Mouse (Mus musculus): ENCODE results near the gene Prkg1.
"Not testable (repeated sequence)": the region's sequence is repeated elsewhere in the genome, so short reads cannot be mapped to it uniquely, and the experiment has no call there.

Gene Prkg1

DNA sequence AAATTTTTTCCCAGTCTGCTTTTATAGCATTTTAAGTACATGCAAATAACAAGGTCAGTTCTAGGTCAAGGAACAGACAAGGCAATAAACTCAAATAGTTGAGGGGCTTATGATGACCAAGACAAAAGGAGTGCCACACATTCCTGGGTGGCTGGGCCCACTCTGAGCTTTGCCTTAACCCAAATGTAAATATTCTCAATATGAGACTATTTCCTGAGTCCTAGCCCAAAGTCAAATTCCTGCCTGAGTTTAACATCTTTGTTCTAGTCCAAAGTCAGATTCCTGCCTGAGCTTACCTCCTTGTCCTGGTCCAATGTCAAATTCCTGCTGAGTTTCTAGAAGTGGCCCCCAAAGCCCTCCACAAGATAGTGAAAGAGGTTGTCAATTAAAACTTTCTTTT lies 1206.8 kb downstream of the Prkg1 start:
- DNase-seq = no peak

DNA sequence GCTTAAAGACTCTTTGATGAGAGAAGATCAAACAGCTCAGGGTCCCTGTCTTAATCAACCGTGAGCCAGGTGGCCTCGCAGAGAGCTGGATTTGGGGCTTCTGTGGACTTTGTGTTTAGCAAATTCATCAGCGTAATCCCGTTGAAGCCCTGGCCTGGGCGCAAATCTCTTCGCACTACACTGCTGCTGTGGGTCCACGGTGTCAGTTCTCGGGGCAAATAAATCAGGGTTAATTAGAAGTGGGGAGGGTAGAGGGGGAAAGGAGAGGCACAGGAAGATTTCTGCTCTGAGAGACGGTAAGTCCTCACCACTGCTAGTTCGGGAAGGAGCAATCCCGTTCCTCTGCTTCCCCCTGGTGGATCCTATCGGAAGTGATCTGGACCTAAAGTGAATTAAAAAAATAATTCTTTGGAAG lies 1210.4 kb downstream of the Prkg1 start:
- peak; percentile 71 for DNase-seq

GRCm38 (mm10) chr19:30553740-30554139 lies 1211.1 kb downstream of the Prkg1 start:
- peak; percentile 4 for DNase-seq

GRCm38 (mm10) chr19:30552260-30552659 lies 1212.6 kb downstream of the Prkg1 start:
- no peak for DNase-seq

GRCm38 (mm10) chr19:30549854-30550647 lies 1214.8 kb downstream of the Prkg1 start:
- no peak for DNase-seq

DNA sequence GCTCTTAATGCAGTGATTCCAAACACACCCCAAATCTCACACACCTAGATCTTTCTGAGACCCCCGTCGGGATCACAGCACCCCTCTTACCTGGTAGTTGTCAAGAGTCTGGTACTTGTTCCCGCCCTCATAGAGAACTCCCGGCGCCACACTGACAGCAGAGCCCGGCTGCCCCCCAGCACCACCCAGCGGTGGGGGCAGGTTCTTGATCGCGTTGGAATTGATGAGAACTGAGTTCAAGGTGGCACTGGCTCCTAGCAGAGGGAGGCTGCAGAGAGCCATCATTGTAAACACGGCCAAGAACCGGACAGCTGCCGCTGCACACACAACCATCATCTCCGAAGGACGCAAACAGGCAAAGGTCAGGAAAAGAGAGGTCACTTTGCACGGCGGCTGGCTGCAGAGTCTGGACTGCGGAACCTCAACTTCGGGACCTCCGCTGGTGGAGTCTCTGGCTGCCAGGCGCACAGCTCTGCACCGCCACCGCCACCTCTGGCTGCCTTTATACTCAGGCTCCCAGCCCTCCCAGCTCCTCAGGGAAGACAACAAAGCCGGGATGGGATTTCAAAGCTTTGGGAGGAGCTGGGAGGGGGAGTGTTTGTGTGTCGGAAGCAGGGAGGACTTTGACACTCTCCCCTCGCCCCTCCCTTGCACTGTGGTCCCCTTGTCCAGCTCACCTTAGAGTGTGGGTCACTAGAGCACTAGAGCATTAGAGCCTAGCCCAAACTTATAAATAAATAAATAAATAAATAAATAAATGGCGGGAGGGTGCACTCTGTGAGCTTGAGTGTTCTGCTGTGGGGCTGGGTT lies 1215.6 kb downstream of the Prkg1 start, which contains the start of gene Dkk1:
TSS of gene Dkk1 (minus strand) at position 622 of the 810 bp plus-strand sequence.
- peak; percentile 19 for DNase-seq

DNA sequence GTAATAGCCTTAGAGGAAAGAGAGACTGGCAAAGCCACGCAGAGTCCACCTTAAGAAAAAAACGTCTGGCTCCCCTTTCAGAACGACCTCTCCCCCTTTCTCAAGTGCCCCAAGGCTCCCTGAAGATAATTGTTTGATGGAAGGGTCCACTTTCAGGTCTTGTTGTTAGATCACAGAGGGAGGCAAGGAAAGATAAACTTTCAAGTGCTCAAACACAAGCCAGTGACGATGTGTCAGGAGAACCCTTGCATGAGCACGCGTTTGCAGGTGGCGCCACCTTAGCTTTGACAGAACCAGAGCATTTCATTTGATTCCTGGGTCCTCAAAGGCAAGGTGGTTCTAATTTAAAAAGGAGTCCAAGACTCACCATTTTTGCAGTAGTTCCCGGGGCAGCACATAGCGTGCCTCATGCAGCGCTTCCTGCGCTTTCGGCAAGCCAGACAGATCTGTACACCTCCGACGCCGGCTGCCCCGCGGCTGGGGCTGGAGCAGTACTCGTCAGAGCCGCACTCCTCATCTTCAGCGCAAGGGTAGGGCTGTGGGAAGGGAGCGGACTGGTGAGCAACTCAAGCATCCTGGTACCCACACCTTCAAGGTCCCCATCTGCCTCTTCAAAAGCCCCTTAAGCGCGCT lies 1216.3 kb downstream of the Prkg1 start:
- DNase-seq = no peak

DNA sequence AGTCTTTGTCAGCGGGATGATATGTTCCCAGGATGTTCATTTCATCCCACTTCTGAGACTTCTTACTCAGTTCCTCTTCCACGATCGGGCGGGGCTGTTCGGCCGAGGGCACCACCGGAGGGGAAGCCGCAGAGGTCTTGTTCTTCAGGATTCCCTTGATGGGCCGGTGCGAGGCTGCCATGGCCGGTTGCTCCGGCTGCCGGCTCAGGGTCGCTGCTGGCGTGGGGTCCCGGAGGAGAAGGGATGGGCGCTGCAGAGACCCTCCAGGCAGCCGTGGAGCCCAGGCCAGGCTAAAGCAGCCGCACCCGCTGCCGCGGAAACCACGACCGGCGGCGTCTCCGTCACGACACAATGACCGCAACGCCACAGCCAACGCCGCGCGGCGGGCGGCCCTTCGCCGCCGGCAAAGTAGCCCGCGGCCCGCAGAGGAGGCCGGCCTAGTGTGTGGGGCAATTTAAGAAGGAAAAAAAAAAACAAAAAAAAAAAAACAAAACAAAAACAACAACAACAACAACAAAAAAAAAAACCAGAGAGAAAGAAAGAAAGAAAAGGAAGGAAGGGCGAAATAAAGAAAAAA lies 1225.4 kb downstream of the Prkg1 start:
- DNase-seq = not testable (repeated sequence)

DNA sequence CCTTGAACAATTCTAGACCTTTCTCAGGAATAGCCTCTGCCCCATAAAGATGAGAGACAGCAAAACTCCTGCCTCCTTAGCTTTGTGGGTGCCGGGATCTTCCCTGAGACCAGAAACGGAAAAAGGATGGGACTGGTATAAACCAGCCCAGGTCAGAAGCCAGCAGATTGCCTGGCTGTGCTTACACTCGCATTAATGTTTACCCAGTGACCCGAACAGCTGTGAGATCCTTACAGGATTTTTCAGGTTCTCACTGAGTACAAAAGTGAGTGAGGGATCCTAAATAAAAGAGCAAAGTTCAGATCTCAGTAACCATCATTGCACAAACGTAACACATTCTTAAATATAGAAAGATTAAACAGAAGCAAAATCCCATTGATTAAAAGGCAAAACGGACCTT lies 1248.1 kb downstream of the Prkg1 start:
- peak; percentile 70 for DNase-seq
